Mouse (Mus musculus): ENCODE data around the gene Spata5. TPM values are rescaled to one million over a fixed set of nuclear protein-coding genes. Genes with fewer than 3 reads are reported as not detected.

Spata5 gene
- total RNA-seq (2021) = 10 to 100 TPM; 29.1 to 46.0 TPM
- 0.67 and 1.9 TPM in 2 replicates for polyA plus RNA-seq (2012; rRNA removed)
- long read RNA-seq, transcript Spata5-202 (16 exons, 3,295 nt) = major isoform, 6 of 11 reads
- long read RNA-seq, partial matches to known transcripts = 0 of 11 reads
- long read RNA-seq, other reads (novel, unspliced or antisense) = 1 of 11 reads

DNA sequence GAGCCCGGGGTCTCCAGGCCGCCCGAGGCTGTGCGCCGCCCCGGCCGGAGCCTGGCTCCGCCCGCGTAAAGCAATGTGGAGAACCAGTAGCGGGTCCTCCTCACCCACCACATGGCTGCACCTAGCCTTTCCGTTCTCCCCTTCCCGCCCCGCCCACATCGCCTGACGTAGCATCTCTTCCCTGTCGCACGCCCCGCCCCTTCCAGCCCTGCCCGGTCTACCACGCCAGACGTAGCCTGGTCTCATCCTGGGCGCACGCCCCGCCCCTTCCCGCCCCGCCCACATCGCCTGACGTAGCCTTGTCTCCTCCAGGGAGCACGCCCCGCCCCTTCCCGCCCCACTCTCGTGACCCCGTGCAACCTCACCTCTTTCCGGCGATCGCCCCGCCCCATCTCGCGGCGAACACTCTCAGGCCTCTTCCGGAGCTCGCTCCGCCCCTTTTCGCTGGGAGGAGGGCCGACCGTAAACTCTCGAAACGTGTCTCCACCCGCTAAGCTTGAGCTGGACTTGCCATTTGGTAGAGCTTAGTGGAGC lies at the start of gene Spata5:
TSS of gene Spata5 (plus strand) at position 439 of the 534 bp plus-strand sequence.
- DNase-seq = peak; percentile 98

DNA sequence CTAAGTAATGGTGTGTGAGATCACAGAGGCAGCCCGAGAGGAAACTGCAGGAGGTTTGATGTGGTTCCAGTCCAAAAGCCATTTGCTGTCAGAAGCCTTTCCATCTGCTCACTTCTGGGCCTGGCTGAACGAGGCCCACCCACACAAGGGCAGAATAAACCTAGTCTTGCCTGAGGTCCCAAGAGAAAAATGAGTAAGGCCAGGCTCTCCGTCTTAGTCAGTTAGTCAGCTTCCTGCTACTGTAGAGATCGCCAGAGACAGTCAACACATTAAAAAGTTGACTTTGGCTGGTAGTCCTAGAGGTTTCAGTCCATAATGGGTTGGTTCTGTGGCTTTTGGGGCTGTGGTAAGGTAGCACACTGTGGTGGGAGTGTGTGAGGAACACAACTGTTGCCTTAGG lies 49.3 kb upstream of the Spata5 start:
- DNase-seq = no peak

DNA sequence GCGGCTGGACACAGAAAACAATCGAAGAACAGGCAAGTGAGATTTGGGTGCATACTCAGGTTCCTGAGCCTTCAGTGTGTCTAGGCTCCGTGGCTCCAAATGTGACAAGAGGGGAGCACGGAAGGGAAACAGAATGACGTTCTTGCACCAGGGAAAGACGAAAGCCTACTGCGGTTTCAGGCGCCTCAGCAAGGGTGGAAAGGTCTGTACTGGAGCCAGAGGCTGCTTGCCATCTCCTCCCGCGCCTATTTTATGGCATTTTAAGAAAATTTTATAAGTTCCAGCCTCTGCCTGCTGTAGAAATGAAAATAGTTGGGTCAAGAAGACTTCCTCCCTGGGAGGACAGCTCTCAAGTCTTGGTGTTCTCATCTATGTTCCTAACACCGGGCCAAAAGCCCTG lies 46.0 kb upstream of the Spata5 start:
- DNase-seq = no peak

DNA sequence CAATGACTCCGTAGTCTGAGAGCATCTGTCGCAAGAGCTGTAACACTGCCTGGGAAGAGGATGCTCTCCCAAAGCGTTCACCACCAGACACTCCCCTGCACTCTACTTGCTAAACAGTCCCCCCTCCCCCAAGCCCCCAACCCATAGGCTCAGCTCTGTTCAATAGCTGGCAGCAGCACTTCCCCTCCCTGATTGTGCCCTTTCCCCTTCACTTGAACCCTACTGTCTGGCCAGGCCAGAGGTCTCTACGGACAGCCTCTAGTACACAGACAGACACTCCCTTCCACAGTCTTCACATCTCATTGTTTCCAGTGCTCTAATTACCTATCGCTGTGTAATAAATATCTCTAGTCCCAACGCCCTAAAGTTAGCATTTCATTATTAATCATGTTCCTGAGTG lies 41.8 kb upstream of the Spata5 start:
- no peak for DNase-seq

DNA sequence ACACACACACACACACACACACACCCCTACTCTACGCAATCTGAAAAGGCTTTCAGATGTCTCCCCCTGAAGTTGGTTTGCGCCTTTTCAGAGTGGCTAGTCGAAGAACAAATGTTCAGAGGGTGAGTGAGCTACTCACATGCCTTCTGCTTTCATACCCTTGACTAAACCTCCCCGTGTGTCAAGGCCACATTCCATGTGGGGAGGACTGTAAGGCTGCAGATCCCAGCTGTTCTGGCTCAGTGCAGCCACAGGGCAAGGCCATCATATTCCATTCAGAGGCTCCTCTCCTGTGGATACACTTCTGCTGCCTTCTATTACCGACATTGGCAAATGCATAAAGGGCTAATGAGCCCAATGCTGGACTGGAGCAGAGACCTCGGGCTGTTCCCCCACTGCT lies 41.3 kb upstream of the Spata5 start:
- DNase-seq = peak; percentile 75

DNA sequence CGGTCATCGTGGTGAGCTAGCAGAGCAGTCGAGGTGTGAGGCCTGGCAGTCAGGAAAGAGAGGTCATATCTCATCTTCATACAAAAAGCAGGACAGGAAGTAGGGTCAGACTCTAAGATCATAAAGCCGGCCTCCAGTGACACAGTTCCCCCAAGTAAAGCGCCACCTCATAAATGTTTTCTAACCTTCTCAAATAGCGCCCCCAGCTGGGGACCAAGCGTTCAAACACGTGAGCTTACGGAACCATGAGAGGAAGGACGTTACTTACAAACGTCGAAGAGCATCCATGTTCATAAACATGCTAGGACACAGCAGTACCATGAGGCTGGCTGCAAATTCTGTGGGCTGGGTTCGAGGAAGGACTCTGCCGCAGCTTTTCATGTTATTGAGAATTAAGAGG lies 40.5 kb upstream of the Spata5 start:
- no peak for DNase-seq

DNA sequence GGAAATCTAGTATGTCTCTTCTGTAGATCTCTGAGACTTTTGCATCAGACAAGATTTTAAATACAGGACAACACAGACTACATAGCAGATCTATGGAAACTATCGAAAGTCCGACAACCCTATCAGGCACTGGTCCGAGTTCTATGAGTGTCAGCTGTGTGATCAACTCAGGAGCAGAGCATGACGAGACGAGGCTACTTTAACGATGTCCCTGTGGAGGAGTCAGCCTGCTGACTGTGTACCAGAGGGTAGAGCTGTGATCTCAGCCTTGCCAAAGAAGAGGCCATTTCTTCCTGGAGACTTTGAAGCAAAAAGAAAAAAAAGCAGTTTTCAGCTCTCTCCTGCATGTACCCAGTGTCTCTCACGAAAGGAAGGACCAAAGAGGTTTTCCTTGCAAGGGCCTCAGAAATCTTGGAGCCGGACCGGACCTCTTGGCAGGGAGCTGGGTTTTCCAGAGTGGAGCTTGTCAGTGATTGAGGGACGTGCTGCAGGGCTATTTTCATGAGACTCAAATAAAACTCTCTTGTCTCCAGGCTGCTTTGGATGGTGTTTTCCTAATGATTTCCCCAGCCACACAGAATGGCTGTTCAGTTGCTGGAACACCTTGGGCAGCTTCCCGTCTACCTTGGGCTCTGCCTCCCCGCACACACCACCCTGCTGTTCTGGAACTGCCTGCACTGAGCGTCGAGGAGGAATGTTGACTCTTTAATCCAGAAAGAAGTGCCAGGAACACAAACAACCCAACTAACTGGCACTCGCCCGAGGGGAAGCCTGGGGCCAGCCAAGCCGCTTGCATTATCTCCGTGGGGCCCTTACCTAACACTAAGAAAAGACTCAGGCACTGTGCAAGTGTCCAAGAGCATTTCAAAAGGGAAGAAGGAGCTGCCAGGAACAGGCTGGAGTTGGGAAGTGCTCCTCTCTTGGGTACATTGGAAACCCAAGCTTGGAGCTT lies 39.5 kb upstream of the Spata5 start:
- peak; percentile 49 for DNase-seq

DNA sequence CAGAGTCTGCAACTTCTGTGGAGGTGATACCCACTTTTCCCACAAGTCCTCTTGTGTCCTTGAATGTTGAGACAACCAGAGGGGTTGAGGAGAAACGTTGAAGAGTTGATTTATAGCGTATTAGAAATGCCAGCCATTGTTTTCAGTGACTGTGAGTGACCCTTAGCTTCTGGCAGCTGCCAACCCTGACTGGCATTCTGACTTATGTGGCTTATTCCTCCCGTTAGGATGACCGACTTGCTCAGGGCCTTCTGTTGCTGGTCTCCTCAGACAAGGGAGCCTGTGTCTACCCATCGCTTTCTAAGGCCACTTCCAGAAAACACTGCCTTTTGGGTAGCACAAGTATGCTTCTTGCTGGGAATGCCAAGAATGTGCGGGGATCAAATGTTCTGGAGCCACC lies 38.2 kb upstream of the Spata5 start:
- no peak for DNase-seq

DNA sequence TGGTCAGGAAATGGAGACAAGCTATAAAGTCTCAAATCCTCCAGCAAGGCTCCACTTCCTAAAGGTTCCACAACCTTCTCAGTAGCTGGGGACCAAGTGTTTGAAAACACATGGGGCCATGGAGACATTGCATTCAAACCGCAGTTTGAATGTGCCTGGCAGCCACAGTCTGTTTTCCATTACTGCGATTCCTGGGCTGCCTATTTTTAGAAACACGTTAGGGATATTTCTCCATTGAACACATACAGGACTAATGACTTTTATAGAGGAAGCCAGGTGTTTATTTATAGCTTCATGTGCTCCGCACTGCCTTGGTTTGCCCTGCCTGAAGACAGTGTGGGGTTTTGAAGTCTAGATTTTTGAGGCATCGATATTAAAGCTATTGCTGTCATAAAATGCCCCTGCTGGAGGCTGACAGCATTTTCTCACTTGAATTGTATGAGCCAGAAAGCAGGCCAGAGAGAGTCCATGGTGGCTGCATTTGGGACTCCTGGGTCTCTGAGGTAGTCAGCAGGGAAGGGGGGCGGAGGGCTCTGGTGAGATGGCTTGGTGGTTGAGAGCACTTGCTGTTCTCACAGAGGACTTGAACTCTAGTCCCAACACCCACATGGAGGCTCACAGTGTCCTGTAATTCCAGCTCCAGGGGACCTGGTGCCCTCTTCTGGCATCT lies 36.5 kb upstream of the Spata5 start:
- DNase-seq = no peak

DNA sequence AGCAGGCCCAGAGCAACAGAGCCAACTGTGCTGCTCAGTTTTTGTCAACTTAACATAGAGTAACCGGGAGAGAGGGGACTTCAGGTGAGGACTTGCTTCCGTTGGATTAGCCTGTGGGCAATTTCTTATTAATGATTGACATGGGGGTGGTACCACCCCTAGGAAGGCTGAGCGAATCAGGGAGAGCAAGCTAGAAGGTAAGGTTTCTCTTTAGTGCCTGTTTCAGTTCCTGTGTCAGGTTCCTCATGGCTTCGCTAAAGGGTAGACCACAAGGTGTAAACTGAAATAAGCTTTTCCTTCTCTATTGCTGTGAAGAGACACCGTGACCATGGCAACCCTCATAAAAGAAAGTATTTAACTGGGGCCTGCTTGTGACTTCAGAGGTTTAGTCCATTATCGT lies 32.4 kb upstream of the Spata5 start:
- no peak for DNase-seq

DNA sequence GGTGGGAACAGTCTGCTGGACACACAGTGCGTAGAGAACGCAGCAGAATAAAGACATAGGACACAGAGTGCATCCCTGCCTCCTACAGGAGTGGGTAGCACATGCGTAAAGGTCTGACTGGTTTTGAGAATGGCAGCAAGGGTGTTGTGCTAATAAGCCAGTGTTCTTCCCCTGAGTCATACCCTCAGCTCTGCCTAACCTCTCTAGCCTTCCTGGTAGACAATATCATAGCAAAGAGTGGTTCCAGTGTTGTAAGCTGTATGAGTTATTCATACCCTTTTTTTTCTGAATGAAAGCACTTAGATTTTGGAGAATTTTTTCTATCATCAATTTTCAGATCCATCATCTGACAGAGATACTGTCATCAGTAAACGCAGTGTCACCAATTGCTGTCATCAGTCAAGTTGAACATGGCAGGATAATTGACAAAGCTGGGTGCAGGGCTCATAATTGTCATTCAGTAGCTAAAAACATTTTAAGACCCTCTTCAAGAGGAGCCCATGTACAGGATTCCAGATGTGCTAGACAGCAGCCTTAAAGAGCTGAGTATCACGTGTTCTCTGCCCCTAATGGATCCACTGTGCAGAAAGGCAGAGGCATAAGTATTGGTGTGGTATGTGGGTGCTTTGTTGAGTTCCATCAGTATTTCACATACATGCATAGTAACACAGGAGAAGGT lies 22.6 kb upstream of the Spata5 start:
- no peak for DNase-seq

DNA sequence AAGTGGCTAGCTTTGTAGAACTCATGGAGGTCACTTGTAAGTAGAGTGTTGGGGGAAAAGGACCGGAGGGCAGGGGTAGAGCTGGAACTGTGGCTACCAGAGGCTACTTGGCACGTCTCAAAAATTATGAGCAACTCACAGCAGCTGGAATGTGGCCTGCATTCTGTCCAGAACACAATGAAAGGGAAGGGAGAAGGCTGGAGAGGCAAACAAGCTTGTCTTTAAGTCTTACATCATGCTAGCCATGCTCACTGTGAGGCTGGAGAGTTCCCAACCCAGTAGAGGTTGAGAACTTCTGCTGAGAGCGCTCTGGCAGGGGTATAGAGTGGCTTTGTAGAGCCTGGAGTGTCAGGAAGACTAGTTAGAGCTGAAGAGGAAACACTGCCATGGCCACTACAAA lies 22.1 kb upstream of the Spata5 start:
- DNase-seq = no peak

DNA sequence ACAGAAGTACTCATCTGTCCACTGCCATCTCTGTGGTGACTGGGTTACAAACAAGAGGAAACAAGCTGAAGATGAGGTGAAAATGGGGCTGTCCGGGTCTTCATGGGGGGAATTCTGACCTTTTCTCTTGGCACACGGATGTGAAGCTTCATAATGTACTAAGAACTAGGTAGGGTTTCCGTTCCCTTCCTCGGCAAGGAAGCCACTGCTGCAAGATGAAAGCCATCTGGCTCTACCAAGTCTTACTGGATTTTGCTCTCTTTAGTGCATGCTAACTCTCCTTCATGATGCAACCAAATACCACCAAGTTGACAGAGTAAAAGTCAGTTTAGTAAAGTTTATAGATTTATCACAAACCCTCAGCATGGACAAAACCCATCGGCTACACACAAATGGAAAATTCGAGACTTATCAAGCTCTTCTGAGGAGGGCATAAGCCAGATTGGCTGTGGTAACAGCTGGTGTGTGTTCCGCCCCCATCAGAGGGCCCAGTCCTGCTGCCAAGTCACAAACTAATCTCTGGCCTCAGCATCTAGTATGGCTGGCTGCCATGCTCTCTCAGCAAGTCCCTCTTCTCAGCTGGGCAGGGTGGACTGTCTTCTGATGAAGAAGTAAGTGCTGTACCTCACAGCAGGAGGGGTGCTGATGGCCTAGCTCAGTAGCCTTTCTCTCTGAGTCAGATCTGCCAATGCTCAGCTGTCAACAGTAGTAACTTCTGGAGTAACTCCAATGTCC lies 20.9 kb upstream of the Spata5 start:
- no peak for DNase-seq

DNA sequence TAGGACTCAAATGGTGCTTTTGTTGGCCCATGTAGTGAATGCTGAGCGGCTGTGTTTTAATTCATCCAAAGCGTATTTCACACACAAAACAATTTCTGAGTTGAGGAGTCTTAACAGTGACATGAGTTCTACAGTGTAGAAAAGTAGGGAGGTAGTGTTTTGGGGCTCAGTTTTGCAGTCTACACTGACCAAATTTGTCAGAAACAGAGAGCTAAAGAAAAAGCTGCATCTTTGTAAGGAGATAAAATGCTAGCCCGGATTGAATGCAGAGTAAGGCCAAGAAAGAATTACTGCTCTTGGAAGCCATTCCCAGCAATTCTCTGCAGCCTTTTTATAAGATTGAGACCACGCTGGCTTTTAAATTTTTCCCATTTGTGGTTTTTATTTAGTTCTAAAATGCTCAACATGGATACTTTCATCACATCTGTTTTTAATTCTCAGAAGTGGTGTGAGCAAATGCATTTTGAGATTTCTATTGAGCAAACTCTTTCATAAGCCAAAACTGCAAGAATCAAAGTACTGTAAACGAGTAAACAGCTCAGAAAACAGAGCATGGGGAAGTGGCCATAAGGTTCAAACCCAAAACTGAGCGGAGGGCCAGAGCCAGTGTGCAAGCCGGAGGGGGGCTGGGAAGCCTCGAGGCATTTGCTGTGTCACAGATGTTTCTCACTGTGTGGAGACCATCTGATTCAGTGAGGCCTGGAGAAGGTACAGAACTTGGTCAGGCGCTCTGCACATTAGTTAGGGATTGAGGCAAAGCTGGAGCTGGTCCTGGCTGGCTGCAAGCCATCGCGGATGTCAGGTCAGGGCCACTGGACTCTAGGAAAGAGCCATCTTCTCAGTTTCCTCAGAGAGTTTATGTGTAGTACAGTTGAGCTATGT lies 17.7 kb upstream of the Spata5 start:
- DNase-seq = peak; percentile 79

DNA sequence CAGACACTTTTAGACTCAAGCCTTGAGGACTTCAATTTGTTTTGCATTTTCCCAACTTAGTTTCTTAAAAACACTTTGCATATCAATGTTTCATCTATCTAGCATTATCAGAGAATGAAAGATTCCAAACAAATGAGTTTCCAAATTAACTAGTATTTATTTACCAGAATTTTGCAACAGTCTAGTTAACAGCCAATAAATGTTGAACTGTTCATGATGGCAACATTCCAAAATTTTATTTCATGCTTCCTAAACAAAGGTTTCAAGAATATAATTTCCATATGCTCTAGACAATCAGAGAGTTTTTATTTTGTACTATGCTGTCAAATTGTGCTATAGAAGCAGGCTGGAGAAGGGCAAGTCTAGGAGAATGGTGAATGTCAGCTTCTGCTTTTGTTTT lies 12.1 kb upstream of the Spata5 start:
- no peak for DNase-seq

DNA sequence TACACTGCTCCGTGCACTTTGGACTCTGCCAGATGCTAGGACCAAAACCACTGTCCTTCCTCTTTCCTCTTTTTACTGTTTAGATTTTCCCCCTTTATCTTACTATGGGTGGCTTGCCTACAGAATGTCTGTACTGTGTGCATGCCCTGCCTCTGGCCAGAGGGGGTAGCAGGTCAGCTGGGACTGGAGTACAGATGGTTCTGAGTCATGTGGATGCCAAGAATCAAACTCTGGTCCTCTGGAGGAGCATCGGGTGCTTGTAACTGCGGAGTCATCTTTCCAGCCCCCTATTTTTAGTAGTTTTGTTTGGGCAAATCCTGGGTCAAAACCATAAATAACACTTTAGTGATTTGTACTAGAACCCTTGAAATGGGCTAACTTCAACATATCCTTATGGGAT lies 6.2 kb upstream of the Spata5 start:
- DNase-seq = no peak

DNA sequence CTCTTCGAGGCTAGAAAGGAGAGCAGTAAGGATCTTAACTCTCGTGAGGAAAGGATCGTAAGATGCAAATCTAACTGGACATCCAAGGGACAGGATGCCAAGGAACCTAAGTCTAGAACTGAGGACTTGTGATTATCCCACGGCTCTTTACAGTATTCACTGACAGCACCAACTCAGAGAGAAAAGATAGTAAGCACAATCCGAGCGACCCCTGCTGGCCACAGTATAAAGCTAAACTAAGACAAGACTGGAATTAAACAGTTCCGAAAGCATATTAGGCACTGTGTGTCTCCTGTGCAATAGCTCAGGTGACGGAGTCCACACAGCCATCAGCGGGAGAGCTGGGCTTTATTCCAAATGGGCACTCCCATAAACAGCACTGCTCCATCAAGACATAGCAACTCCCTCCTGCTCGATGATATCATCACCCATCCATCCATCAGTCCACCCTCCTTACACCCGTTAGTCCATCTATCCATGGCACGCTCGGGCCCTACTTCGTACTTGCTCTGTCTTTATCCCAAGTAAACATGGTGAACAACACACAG lies 5.2 kb upstream of the Spata5 start:
- DNase-seq = peak; percentile 74

DNA sequence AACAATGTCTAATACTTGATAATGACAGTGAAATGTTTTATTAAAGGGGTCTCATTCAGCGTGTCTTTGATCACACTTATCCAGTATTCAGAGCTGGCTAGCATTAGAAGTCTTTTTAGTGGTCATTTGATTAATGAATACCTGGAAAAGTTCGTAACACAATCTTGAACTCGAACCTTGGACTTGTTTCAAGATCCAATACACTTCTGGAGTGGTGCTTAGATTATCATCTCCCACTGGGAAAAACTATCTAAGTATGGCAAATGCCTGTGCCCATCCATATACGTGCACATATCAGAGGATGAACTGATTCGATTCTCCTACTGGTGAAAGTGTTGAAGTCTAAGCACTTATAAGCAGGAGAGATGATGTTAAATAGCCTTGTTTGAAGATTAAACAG lies 1.4 kb upstream of the Spata5 start:
- no peak for DNase-seq

DNA sequence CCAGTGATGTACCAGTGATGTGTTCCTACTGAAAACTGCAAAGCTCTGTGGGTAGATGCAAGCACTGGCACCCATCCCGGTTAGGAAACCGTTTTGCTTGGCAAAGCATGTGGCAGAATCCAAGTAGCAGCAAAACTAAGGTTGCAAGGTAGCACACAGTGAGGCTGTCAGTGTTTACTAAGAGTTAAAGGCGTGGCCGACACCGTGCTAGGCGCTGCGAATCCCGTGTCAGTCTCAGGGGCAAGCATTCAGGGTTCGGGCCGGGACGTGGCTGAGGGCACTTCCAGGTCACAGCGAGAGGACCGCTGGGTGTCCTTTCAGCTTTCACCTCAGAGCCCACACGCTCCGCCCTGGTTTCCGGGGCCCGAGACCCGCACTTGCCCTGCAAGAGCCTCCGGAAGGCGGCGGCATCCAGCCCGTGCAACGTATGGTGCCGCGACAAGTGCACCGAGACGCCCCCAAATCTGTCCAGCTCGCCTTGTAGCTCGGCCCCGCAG lies 687 bp upstream of the Spata5 start:
- DNase-seq = no peak

DNA sequence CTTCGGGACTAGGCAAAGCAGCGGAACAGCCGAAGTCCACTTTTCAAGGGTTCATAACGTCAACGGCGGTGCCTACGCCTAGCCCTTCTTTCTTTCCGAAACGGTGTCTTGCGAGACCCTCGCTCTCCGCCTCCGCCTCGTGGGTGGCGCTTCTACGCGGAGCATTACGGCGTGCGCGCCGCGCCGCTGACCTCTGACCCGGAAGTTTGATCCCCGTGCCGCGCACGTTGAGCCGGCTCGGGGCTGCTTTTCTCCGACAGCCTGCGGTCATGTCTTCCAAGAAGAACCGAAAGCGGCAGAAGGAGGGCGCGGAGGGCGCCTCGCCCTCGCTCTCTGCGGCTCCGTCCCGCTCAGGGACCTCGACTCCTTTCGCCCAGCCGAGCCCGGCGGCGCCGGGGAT lies 376 bp downstream of the Spata5 start, which contains the start of gene Nudt6:
TSS of gene Nudt6 (minus strand) at position 140 of the 400 bp plus-strand sequence.
- DNase-seq = peak; percentile 93

All from adrenal gland, adult 2 months (tissue).